ENCODE assay signal across 33 mouse cellular contexts in genomic region chr2:157053124-157053523, GRCm38 (mm10). TPM values are rescaled to one million over a fixed set of nuclear protein-coding genes. Genes with fewer than 3 reads are reported as not detected.
"Had no signal": no experiment of that assay in that cellular context is flagged by ENCODE, and none has a peak within 500 bp of the region (broad histone marks: within the 10 kb centered on the region; RNA-seq: fewer than 3 reads in every experiment).

No protein-coding gene starts in this region.

- H3K27me3 ChIP-seq: hindbrain, embryonic 12.5 days; intestine, embryonic 15.5 days; limb, embryonic 12.5 days; liver, embryonic 13.5 days; liver, embryonic 15.5 days had no signal

- H3K9me3 ChIP-seq: heart, embryonic 10.5 days; hindbrain, embryonic 10.5 days; hindbrain, embryonic 12.5 days; intestine, embryonic 15.5 days; limb, embryonic 10.5 days; limb, embryonic 12.5 days; liver, embryonic 13.5 days; liver, embryonic 15.5 days had no signal

- H3K4me1 ChIP-seq: liver, embryonic 15.5 days had no signal

- H3K27ac ChIP-seq: hindbrain, embryonic 12.5 days; intestine, embryonic 15.5 days; left cerebral cortex, adult 2 months; limb, embryonic 10.5 days; limb, embryonic 12.5 days; liver, embryonic 13.5 days; liver, embryonic 15.5 days had no signal

- ATAC-seq: hindbrain, embryonic 16.5 days; inflammation-experienced regulatory T-cells, adult 6 months; intestine, embryonic 15.5 days; intestine, postnatal 0 days; liver, postnatal 0 days had no signal

- H3K4me2 ChIP-seq: hindbrain, embryonic 12.5 days; intestine, embryonic 15.5 days; limb, embryonic 12.5 days; liver, embryonic 11.5 days; liver, embryonic 13.5 days; liver, embryonic 15.5 days had no signal

- H3K9ac ChIP-seq: hindbrain, embryonic 12.5 days; intestine, embryonic 15.5 days; limb, embryonic 12.5 days; liver, embryonic 13.5 days; liver, embryonic 15.5 days; liver, postnatal 0 days had no signal

- DNase-seq: gastrocnemius, postnatal 14 days; gastrocnemius, postnatal 36 days; heart, adult 18-20 months; heart, postnatal 10 days; heart, postnatal 4 days; kidney, adult 18-20 months; kidney, postnatal 10 days; layer of hippocampus, adult 9-11 months; liver; liver, embryonic 13.5 days; liver, postnatal 0 days had no signal

- H3K4me3 ChIP-seq: heart, embryonic 10.5 days; hindbrain, embryonic 10.5 days; hindbrain, embryonic 12.5 days; intestine, embryonic 15.5 days; left cerebral cortex, adult 2 months; limb, embryonic 10.5 days; limb, embryonic 12.5 days; liver, embryonic 13.5 days; liver, embryonic 15.5 days had no signal

RNA-seq across cellular contexts. Expression of gene Tldc2, which starts 33.7 kb away (rescaled TPM):
- total RNA-seq: gastrocnemius, adult 8-10 months; gastrocnemius, postnatal 14 days; gastrocnemius, postnatal 36 days; granulocyte monocyte progenitor cell, adult 5-6 weeks; heart, adult 18-20 months; heart, adult 8-10 months; heart, postnatal 10 days; heart, postnatal 4 days; layer of hippocampus, adult 8-10 months; layer of hippocampus, postnatal 25 days; left cerebral cortex, adult 2 months; left cerebral cortex, postnatal 14 days; left cerebral cortex, postnatal 36 days had no signal
- polyA plus RNA-seq: heart, embryonic 10.5 days; heart, embryonic 14.5 days; heart, embryonic 16.5 days; hindbrain, embryonic 10.5 days; hindbrain, embryonic 12.5 days; hindbrain, embryonic 16.5 days; inflammation-experienced regulatory T-cells, adult 6 months; intestine, embryonic 15.5 days; intestine, postnatal 0 days; limb, embryonic 10.5 days; limb, embryonic 12.5 days; limb, embryonic 14.5 days; liver, embryonic 11.5 days; liver, embryonic 13.5 days; liver, embryonic 15.5 days; liver, postnatal 0 days had no signal
